Mouse (Mus musculus): ENCODE data around the gene Gm49416. TPM values are rescaled to one million over a fixed set of nuclear protein-coding genes. Genes with fewer than 3 reads are reported as not detected.

The Gm49416 gene
- total and polyA plus RNA-seq, 2 experiments from 2014 or later: 0.52 TPM; not detected in 1

DNA sequence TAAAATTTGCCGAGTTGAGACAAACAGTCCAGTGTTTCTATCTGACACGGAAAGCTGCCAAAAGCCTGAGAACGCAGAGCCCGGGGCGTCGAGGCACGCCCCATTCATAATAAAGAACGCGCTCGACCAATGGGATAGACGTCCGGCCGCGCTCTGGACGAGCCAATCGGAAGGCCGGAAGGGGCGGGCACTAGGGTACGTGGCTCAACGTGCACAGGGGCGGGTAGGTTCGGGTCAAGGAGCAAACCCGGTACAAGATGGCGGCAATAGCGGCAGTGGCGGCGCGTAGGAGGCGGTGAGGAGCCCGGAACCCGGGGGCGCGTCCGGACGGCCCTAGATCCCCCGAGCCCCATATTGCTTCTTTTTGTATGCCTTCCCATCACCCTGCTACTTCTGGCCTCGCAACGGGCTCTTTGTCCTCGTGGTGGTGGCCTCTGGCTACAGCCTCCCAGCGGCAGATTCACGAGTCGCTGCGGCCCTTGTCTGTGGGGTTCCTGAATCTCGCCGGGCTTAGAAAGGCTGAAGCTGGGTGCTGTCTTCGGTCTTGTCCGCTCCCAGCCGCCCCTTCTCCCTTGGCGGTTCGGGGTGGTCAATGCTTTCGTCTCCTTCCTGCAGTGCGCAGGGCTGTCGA lies 9.3 kb downstream of the Gm49416 start, which contains the start of gene Ganab:
TSS of gene Ganab (plus strand) at position 207 of the 631 bp plus-strand sequence.
- TF ChIP-seq CTCF (IDR thresholded peaks at IDR 0.05; ENCODE audit: low read depth): peak; percentile 41
- no peaks in the 10 kb centered on the region for H3K9me3 ChIP-seq (ENCODE audit: low read length)
- ATAC-seq (peak; percentile 99), DNase-seq (ENCODE audit: low spot score) (peak; percentile 99)
- H3K27ac ChIP-seq: peak within 1 kb of the TSS; percentile 86
- H3K27me3 ChIP-seq (ENCODE audit: insufficient read depth, low read length): no peaks in the 10 kb centered on the region
- H3K9ac ChIP-seq (replicated peaks; ENCODE audit: low read length): peak within 1 kb of the TSS; percentile 94
- peak within 1 kb of the TSS; percentile 91 for H3K4me3 ChIP-seq (ENCODE audit: low read length)
- H3K4me1 ChIP-seq (ENCODE audit: insufficient read depth, low read length): peaks cover 9% of the 10 kb centered on the region
- H3K36me3 ChIP-seq (ENCODE audit: insufficient read depth, low read length): peaks cover 13% of the 10 kb centered on the region; the same call in 1 of the 2 replicates
- under 1% methylated on average over 53 of the region's 53 CpGs for WGBS
- peak within 1 kb of the TSS; percentile 72 for H3K4me2 ChIP-seq (ENCODE audit: low read depth, low read length)

DNA sequence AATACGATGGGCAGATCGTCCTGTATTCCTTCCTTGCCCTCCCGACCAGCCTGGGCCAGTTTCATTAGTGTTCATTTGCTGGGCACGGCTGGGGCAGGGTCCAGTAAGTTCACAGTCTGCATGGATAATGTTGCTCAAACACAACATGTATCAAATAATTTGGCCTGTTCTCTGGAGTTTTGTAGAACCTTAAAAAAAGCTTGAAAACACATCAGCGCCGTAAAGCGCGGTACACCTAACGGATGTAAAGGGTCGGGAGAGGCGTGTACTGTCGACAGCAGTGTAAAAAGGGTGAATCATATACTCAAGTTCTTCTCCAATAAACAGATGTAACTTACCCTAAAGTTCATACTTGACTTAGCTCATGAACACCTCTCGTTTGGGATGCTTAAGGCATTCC lies 9.8 kb downstream of the Gm49416 start:
- peaks cover 18% of the 10 kb centered on the region; the same call in 1 of the 2 replicates for H3K36me3 ChIP-seq (ENCODE audit: insufficient read depth, low read length)
- TF ChIP-seq CTCF (IDR thresholded peaks at IDR 0.05; ENCODE audit: low read depth): no peak

DNA sequence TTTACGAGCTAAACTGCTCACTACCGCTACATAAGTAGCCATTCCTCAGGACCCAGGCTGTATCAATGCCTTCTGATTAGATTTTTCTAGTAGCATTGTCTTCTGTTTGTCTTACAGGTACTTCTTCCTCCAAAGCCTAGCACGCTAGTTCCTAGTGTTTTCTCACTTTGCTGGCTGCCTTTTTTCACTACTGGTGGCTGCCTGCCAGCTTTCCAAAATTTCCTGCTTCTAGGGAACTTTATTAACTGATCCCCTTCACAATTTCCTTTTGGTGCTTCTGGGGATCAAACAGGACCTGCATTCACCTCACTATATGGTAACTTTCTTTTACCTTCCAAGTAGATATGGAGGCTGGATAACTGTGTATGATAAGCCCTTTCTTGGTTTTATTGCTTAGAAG lies 10.4 kb downstream of the Gm49416 start:
- peak overlapping the region; percentile 72 for H3K4me2 ChIP-seq (ENCODE audit: low read depth, low read length)
- no peaks in the 10 kb centered on the region for H3K9me3 ChIP-seq (ENCODE audit: low read length)
- H3K36me3 ChIP-seq (ENCODE audit: insufficient read depth, low read length): peaks cover 21% of the 10 kb centered on the region; the same call in 1 of the 2 replicates
- H3K27ac ChIP-seq: no peak overlapping the region
- DNase-seq (ENCODE audit: low spot score) (no peak), ATAC-seq (no peak)
- TF ChIP-seq CTCF (IDR thresholded peaks at IDR 0.05; ENCODE audit: low read depth): no peak
- no peaks in the 10 kb centered on the region for H3K27me3 ChIP-seq (ENCODE audit: insufficient read depth, low read length)
- peaks cover 9% of the 10 kb centered on the region for H3K4me1 ChIP-seq (ENCODE audit: insufficient read depth, low read length)
- peak overlapping the region; percentile 94; the same call in 1 of the 2 replicates for H3K9ac ChIP-seq (replicated peaks; ENCODE audit: low read length)
- peak overlapping the region; percentile 91 for H3K4me3 ChIP-seq (ENCODE audit: low read length)
- WGBS: 65% methylated on average over 3 of the region's 3 CpGs

More for the DNA sequence above, 9.8 kb downstream of the Gm49416 start:
- H3K27me3 ChIP-seq (ENCODE audit: insufficient read depth, low read length): no peaks in the 10 kb centered on the region
- peaks cover 9% of the 10 kb centered on the region for H3K4me1 ChIP-seq (ENCODE audit: insufficient read depth, low read length)
- ATAC-seq (no peak), DNase-seq (ENCODE audit: low spot score) (no peak)
- no peaks in the 10 kb centered on the region for H3K9me3 ChIP-seq (ENCODE audit: low read length)
- 17% methylated on average over 13 of the region's 13 CpGs for WGBS
- peak overlapping the region; percentile 72 for H3K4me2 ChIP-seq (ENCODE audit: low read depth, low read length)
- peak overlapping the region; percentile 94 for H3K9ac ChIP-seq (replicated peaks; ENCODE audit: low read length)
- peak overlapping the region; percentile 91 for H3K4me3 ChIP-seq (ENCODE audit: low read length)
- peak overlapping the region; percentile 86 for H3K27ac ChIP-seq

DNA sequence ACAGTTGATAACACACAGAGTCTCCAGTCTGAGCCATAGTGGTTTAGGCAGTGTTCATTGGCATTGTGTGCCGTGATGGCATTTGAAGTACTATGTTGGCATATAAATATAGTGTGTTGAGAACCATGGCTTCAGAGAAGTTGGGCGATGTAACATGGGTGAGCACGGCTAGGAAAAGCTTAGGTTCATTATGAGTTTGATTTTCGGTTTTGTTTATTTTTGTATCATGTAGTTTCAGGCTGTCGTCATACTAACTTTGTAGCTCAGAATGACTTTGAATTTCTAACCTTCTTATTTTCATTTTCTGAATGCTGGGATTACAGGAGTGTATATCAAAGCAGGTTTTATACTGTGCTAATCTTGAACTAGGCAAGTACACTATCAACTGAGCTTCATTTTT lies 14.7 kb downstream of the Gm49416 start:
- 93% methylated on average over 5 of the region's 5 CpGs for WGBS
- no peak for TF ChIP-seq CTCF (IDR thresholded peaks at IDR 0.05; ENCODE audit: low read depth)
- ATAC-seq: no peak
- Histone ChIP-seq H3K27me3 (ENCODE audit: insufficient read depth, low read length) (no peaks in the 10 kb centered on the region), H3K4me2 (ENCODE audit: low read depth, low read length) (no peak overlapping the region), H3K9me3 (ENCODE audit: low read length) (no peaks in the 10 kb centered on the region), H3K36me3 (ENCODE audit: insufficient read depth, low read length) (peaks cover 52% of the 10 kb centered on the region), H3K9ac (replicated peaks; ENCODE audit: low read length) (no peak overlapping the region), H3K4me1 (ENCODE audit: insufficient read depth, low read length) (peaks cover 6% of the 10 kb centered on the region), H3K27ac (no peak overlapping the region), H3K4me3 (ENCODE audit: low read length) (no peak overlapping the region)
- no peak for DNase-seq (ENCODE audit: low spot score)

DNA sequence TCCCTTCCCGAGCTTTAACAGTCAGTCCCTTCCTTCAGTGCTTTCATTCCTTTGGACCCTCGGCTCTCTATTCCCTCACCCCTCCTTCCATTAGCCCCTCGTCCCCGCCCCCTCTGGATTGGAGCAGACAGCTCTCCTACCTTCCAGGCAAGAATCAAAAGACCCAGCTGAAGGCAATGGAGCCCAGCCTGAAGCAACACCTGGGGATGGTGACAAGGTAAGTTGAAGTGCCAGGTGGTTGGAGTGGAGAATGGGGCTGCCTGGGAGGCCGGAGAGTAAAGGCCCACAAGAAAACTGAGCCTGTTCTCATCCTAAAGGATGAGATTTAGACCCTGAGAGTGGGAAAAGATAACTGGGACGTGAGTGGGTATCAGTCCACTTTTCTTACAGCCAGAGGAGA lies 19.8 kb downstream of the Gm49416 start:
- no peak overlapping the region for H3K27ac ChIP-seq
- H3K27me3 ChIP-seq (ENCODE audit: insufficient read depth, low read length): no peaks in the 10 kb centered on the region
- no peak overlapping the region for H3K4me3 ChIP-seq (ENCODE audit: low read length)
- DNase-seq (ENCODE audit: low spot score): no peak
- TF ChIP-seq CTCF (IDR thresholded peaks at IDR 0.05; ENCODE audit: low read depth): no peak
- H3K9me3 ChIP-seq (ENCODE audit: low read length): no peaks in the 10 kb centered on the region
- ATAC-seq: no peak
- H3K4me1 ChIP-seq (ENCODE audit: insufficient read depth, low read length): no peaks in the 10 kb centered on the region
- H3K36me3 ChIP-seq (ENCODE audit: insufficient read depth, low read length): peaks cover 92% of the 10 kb centered on the region
- H3K4me2 ChIP-seq (ENCODE audit: low read depth, low read length): no peak overlapping the region
- no peak overlapping the region for H3K9ac ChIP-seq (replicated peaks; ENCODE audit: low read length)
- whole genome bisulfite sequencing: 91% methylated on average over 6 of the region's 6 CpGs

DNA sequence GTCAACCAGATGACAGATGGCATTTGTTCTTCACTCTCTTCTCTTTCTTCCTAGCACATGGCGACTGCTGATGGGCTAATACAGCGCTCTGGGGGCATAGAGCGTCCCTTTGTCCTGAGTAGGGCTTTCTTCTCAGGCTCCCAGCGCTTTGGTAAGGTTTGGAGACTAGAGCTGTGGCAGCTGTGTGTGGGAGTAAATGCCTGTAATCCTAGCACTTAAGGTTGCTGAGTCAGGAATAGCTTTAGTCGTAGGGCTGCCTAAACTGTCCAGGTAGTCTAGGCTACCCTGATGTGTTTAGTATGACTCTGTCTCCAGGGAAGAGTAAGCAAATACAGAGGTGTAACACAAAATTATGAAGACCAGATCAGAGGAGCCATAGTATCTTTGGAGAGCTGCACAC lies 23.1 kb downstream of the Gm49416 start:
- H3K27ac ChIP-seq: no peak overlapping the region
- no peaks in the 10 kb centered on the region for H3K27me3 ChIP-seq (ENCODE audit: insufficient read depth, low read length)
- 92% methylated on average over 5 of the region's 5 CpGs for WGBS
- H3K4me3 ChIP-seq (ENCODE audit: low read length): no peak overlapping the region
- DNase-seq (ENCODE audit: low spot score): no peak
- H3K9ac ChIP-seq (replicated peaks; ENCODE audit: low read length): no peak overlapping the region
- no peaks in the 10 kb centered on the region for H3K9me3 ChIP-seq (ENCODE audit: low read length)
- no peak for ATAC-seq
- peaks cover 98% of the 10 kb centered on the region for H3K36me3 ChIP-seq (ENCODE audit: insufficient read depth, low read length)
- H3K4me2 ChIP-seq (ENCODE audit: low read depth, low read length): no peak overlapping the region
- H3K4me1 ChIP-seq (ENCODE audit: insufficient read depth, low read length): no peaks in the 10 kb centered on the region
- TF ChIP-seq CTCF (IDR thresholded peaks at IDR 0.05; ENCODE audit: low read depth): no peak

DNA sequence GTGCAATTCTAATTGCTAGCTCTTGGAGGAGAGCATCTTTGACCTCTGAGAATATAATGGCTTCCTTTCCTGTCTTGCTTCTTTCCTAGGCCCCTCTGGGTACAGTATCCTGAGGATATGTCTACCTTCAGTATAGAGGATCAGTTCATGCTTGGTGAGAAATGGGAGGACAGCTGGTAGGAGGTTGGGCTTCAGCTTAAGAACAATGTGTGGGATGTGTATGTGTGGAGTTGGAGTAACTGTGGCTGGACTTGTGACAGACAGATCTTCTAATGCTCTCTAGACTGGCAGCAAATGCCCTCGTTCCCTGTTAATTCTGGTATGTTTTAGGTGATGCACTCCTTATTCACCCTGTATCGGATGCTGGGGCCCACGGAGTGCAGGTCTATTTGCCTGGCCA lies 25.5 kb downstream of the Gm49416 start:
- no peak overlapping the region for H3K4me3 ChIP-seq (ENCODE audit: low read length)
- H3K27me3 ChIP-seq (ENCODE audit: insufficient read depth, low read length): no peaks in the 10 kb centered on the region
- no peaks in the 10 kb centered on the region for H3K9me3 ChIP-seq (ENCODE audit: low read length)
- ATAC-seq: no peak
- DNase-seq (ENCODE audit: low spot score): no peak
- no peak overlapping the region for H3K9ac ChIP-seq (replicated peaks; ENCODE audit: low read length)
- WGBS: 94% methylated on average over 3 of the region's 3 CpGs
- H3K4me2 ChIP-seq (ENCODE audit: low read depth, low read length): no peak overlapping the region
- H3K27ac ChIP-seq: no peak overlapping the region
- H3K36me3 ChIP-seq (ENCODE audit: insufficient read depth, low read length): peaks cover 79% of the 10 kb centered on the region
- no peaks in the 10 kb centered on the region for H3K4me1 ChIP-seq (ENCODE audit: insufficient read depth, low read length)
- no peak for TF ChIP-seq CTCF (IDR thresholded peaks at IDR 0.05; ENCODE audit: low read depth)
